Mouse (Mus musculus) liver, embryonic 14.5 days (tissue): ENCODE results near the gene B3gat3.
A peak's percentile ranks its signal among the peaks of the same experiment; 100 is the strongest.

Source experiments
- CTCF ChIP-seq: IDR thresholded peaks from 2 replicates; pipeline ENCODE4 v1.5.1; 2016; ENCODE audit warnings: antibody characterized with exemption, low read depth, control low read depth
- EP300 ChIP-seq: IDR thresholded peaks from 2 replicates; pipeline ENCODE4 v1.6.1; 2016; ENCODE audit warnings: antibody characterized with exemption, low read depth

DNA sequence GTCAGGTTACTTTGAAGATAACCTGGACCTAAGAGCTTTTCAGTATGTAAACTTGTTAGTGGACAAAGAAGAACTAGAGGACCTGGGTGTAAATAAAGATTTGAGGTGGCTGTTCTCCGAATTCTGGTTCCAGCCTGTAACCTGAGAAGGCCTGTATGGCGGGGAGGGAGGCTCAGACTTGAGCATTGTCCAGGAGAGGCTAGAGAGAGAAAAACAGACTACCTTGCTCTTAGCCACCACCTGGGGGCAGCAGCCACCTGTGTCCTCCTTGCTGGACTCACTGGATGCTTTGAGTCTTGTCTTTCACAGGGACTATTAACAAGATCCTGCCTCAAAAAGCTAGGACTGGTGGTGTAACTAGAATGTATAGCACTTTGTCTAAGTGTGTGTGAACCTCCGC is 56.4 kb downstream of the B3gat3 start:
- TF ChIP-seq CTCF: peak; percentile 81
- no peak for TF ChIP-seq EP300
